Mouse (Mus musculus) CD8-positive naive resting alpha-beta T cell, adult 2 months (primary cell): Measurements from ENCODE around the gene Kcnk15.

ENCODE experiments used
- DNase-seq, 2 experiments: peaks; one replicate each; pipeline ENCODE4 v3.0.0; 2022; ENCODE audit warnings: low read depth in 2 of 2, low spot score in 2 of 2

The Kcnk15 gene

DNA sequence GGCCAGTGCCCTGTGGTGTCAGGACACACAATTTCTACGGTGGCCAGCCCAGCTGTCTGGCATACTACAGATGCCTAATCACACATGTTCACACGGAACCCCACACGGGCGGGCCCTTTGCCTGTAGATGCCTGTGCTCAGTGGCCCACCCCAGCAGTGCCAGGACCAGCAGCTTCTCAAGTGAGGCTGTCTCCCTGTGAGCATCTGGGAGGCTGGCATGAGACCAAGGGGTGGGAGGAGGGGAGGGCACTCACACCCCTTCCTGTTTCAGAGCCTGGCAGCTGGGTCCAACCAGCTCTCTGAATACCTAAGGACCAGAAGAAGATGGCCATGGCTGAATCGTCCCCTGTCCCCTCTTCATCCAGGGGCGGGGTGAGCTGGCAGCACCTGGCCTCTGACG is 22.0 kb downstream of the Kcnk15 start:
- DNase-seq = no peak

DNA sequence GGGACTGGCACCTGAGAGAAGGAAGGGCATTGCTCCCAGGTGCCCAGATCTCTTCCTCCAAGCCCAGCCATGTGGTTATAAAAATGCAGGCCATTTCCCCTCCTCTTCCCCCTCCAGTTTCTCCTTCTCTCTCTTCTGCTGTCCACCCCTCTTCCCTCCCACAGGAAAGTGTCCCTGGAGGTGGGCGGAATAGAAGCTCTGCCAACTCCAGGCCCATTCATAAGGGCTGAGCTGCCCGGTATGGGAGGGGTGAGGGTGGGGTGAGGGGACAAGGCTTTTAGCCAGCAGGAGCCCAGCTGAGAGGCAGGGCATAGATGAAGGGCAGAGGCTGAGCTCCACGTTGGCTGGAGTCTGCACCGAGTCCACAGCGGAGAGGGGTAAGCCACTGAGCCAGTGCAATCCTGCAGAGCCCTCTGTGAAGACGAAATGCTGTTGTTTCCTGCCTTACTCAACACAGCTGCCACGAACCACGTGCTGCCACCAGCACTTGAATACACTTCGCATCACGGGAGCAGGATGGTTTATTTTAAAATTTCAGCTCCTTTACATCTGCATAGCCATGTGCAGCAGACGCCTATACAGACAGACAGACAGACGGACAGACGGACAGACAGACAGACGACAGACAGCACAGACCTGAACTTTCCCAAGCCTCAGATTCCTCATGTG is 23.5 kb downstream of the Kcnk15 start:
- no peak for DNase-seq

DNA sequence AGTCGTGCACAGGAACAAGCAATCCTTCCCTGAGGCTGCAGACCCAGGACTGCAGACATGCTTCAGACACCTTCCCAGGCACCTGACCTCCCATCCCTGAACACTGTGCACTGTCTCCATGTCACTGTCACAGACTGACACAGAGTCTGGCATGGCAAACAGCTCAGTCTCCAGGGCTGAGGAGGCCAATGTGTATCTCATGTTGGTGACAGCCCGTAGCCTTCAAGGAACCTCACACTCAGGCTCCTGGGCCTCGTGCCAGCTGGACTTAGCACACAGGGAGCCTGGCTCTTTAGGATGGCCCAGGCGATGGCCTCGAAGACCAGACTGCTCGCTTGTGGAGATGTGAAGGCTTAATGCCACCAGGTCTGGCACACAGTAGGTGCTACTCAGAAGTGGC is 27.4 kb downstream of the Kcnk15 start:
- no peak for DNase-seq

DNA sequence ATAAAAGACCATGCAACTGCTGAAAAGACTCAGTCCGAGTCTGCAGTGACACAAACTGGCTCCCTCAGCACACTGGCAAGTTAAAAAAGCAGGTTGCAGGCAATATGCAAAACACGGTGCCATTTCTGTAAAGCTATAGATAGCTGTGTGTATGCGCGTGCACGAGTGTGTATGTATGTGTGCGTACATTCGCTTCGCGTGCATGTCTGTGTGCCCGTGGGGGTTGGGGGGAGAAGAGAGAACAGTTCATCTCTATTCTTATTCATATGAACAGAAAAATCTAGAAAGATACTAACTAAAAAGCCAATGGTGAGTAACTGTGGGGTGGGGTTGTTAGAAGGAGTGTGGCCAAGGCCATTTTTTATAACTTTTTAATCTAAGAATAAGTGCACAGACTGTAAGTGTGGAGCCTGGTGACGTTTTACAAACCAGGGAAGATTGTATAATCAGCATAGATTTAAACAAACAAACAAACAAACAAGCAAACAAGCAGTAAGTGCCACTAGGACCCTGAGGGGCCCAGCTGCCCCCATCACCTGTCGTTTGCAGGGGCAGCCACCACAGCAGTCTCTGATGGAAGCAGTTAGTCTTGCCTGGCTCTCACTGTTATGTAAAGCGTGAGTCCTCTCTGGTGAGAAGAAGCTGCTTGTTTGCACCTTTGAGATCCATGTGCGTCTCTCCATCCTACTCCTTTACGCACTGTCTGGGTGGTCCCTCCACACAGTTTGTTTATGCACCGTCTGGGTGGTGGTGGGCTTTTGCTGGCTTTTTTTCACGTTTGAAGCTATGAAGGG is 29.6 kb downstream of the Kcnk15 start:
- DNase-seq = no peak

DNA sequence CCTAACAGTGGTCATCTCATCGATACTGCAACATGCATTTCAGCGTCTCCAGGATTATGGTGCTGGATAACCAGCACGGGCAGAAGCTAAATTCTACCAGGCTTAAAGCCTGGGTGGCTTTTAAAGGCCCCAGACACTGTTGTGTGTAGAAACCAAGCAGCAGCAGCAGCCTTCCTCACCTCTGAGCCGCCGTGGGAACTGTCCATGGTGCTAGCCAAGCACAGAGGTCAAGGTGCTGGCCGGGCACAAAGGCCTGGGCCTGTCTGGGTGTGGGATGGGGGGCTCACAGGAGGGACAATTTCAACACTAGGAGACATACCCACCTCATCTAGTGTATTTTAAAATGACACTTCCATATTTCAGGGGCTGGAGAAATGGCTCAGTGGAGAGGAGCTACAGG is 36.0 kb downstream of the Kcnk15 start:
- DNase-seq = no peak

DNA sequence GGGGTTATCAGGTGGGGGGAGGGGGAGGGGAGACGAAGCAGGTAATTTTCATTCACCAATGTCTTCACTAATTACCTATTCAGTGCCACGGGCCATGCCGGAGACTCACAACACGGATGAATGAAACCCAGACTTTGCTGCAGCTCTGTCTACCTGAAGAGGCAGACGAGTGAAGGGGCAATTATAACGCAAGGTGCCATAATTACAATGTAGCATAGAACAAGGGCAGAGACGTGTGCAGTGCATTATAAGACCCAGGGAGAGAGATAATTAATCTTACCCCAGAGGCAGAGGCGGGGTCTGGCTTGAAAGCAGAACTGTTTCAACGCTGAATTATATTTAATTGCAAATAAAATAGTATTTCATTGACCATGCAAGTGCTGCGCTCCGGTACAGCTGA is 37.1 kb downstream of the Kcnk15 start:
- no peak for DNase-seq

DNA sequence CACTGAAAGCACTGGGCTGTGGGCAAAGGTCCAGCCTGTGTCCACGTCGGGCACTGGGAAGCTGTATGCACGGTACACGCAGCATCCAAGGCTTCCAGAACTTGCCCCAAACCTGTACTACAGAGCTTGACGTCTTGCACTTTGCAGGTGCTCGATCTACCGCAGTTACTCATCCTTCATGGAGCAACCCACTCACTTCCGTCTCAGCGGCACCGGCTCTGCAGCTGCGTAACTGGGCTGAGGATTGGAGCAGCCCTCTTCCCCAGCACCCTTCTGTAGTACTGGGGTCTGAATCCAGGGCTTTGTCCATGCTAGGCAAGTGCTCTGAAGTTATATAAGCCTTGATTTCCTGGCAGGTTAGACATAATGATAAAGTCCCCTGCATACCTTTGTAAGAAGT is 37.8 kb downstream of the Kcnk15 start:
- DNase-seq = no peak

DNA sequence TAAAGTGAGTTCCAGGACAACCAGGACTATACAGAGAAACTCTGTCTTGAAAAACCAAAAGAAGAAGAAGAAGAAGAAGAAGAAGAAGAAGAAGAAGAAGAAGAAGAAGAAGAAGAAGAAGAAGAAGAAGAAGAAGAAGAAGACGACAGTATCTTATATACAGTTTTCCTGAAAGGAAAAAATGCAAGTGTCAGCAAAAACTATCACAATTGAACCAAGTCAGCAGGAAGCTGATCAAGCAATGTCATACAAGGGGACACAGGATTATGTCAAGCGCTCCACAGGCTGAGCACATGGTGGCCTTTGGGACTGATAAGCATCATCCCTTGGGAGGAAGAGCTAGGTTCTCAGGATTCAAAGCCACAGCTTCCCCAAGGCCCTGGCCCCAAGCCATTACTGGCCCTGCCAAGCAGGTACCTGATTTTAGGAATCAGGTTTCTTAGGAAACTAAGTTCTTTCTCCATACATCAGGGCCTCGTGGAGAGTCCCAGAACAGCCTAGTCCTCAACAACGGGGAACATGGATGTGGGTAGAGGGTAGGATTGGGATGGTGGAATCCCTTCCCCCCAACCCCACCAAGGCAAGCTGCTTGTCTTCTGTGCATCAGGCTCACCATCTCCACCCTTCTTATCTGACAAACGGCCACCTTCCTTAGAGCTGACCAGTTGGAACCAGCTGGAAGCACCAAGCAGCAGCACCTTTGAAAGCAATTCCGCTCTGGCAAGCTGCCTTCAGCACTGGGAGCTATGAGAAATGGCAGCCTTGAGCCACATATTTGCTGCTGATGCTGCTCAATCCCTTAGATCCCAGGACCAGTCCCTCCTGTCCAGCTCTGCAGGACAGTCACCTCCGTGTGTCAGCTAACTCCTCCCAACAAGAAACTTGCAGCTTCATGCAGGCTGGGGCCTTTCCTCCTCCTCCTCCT is 40.3 kb downstream of the Kcnk15 start:
- no peak for DNase-seq

DNA sequence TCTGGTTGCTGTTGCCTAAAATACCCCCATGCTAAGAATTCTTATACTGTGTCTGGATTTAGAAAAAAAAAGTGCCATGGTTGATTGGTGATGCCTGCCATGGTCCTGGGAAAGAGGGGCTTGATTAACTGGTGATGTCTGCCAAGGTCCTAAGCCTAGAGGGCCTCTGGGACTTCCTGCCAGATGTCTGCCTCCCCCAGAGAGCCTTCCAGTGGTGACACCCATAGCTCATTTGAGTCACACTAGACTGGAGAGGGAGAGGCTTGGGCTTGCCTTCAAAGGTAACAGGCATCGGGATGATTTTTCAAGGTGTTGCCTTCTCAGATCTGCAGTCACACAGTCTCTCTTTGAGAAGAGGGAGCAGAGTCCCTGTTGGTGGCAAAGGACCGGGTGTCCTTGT is 41.7 kb downstream of the Kcnk15 start:
- no peak for DNase-seq

DNA sequence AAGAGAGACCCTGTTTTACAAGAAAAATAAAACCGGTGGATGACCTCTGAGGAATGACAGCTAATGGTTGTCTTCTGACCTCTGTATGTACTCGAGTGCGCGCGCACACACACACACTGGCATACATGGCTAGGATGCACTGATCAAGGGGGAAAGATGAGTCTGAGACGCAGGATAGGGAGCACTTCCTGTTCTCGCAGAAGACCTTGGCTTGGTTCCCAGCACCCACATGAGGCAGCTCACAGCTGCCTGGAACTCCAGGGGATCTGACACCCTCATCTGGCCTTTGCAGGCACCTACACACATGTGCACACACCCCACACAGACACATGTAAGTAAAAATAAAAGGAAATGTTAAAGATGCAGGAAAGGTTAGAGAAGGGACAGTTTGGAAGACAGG is 43.6 kb downstream of the Kcnk15 start:
- no peak for DNase-seq

DNA sequence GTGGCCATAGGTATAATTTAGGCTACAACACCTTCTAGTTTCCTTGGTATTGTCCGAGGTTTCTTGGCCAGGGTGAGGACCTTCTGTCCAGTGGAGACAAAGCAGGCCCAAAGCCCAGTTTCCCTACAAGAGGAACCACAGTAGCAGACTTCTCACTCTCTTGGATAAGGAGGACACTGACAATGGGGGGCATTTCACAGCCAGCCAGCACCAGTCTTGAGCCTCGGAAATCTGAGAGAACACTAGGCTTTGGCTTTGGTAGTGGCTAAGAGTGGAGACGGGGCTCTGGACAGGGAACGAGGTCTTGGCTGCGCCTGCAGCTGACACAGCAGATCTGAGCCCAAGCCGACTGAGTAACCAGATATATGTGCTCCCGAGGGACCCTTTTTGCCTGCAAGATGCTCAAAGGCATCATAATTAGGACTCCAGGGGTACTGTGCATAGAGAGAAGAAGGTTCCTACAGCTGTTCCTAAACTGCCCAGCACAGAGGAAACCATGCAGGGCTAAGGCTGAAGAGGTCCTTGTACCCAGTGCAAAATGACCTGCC is 44.6 kb downstream of the Kcnk15 start:
- no peak for DNase-seq

DNA sequence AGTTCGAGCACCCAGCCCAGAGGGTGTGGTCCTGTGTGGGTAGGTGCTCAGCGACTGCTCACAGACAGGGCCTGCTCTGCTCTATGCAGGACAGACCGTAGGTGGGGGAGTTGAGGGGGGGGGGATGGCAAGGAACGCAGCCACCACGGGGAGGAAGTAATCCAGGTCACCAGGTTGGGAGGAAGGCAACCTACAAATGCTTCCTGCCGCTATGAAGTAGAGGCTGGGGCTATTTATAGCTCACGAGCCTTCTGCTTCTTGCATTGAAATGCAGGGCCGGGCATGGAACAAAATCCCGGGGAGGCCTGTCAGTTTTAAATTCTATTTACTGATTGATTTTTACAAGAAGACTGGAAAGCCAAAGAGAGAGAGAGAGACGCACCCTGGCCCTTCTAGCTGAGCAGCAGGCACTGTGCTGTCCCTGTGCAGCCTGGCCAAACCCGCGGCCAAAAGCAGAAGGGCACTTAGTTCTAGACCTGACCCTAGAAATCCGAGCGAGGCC is 46.5 kb downstream of the Kcnk15 start:
- DNase-seq = no peak

DNA sequence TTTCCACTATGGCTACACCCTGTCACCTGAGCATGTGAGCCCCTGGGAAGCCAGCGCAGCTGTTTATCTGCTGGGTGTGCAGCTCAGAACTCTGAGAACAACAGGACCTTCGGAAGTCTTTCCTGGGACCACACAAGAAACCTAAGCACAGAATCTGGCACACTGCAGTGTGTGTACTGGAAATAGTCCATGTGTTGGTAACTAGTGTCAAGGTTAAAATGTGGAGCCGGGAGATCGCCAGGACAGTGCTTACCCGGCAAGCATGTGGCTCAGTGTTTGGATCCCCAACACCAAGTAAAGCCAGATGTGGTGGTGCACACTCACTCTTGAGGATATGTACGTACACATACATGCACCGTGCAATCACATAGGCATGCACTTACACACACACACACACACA is 47.6 kb downstream of the Kcnk15 start:
- no peak for DNase-seq

DNA sequence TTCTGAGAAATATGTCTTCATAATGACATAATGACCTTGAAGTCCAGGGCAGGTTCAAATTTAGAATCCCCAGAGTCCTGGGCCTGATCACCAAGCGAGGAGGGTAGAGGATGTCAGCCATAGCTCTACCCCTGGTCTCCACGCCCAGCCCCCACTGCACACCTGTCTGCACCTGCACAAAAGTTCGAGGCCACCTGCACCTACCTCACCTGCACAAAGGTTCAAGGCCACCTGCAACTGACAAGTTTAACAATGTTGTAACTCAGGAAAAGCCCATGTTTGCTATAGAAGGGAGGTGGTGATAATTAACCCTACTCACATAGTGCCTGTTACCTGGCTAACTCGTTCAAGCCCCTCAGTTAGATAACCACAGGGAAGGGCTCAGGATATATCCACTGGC is 49.0 kb downstream of the Kcnk15 start:
- no peak for DNase-seq

DNA sequence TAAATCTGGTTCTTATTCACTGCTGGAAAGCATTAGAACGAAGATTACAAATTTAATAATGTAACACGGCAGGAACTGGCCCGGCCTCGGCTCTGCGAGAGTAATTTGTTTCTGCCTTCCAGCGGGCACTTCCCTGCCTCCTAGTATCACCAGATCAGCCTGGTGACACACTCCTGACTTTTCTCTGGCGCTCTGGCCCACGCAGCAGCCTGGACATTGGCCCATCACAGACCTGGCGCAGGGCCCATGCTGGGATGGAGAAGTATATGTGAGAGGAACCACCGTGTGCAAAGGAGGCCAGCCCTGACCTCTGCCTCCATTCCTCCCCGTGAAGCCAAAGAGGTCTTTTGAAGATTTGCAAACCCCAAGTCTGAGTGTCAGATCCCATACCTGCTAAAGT is 50.0 kb downstream of the Kcnk15 start:
- no peak for DNase-seq

DNA sequence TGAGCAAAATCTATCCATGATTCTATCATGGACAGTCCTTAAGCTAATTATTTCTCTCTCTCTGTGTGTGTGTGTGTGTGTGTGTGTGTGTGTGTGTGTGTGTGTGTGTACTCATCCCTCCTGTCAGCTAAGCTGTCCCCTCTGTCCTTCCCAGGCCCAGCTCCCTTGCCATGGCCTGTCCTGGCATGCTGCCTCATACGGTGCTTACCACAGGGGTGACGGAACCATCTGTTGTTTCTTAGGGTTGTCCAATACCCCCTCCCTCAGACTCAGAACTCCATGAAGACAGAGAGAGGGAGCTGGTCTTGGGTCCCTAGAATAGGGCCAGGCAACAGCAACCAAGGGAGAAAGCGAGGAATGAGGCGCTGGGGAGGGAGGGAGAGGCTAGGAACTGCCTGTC is 50.9 kb downstream of the Kcnk15 start:
- no peak for DNase-seq

DNA sequence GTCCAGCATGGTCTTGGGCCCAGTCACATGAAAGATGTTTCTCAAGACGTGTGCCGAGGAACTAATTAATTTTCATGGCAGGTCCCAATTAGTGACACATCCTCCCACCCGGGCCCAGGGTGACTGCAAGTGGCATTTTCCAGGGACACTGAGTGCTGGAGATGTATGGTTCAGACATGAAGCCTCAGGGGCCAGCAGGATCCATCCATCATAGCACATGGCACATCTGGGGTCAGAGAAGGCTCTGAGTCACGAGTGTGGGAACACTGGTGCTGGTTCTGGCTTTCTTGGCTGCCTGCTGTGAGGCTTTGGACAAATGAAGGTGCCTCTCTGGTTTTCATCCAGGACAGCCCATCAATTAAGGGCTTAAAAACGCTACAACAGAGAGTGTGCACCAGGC is 53.7 kb downstream of the Kcnk15 start:
- DNase-seq = no peak
